Mouse (Mus musculus) NIH3T3 (cell line): ENCODE results near the gene Dnase1l1.

ENCODE experiments used
- DNase-seq: peaks from one replicate; pipeline ENCODE4 v3.0.0-alpha.2; 2012; ENCODE audit warnings: low read depth

Dnase1l1 gene

DNA sequence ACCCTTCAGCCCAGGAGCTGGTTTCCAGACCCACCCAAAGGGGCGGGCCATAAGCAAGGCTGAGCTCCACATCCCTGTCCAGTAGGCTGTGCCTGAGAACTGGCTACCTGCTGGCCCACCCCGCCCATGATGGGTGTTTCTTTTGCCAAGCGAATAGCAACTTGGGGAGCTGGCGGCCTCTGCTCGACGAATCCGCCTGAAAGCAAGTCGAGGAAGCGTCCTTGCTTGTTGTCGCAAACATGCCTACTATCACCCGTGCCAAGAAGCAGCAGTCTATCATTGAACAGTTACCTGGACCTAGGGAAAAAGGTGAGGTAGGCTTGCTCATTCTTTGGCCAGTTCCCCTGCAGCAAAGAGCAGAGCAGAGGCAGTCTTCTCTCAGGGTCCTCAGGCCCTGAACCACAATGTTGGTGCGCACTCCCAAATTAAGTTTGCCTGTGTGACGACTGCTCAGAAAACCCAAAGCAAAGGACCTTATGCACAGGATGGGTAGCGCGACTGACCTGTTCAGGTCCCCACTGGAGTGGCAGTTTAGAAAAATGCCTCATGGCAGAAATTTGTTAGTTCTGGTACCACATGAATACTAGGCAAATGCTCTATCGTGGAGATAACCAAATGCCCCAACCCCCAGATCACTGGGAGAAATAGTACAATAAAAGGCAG is at the start of gene Dnase1l1, which contains the start of gene Taz:
Gene Dnase1l1, minus strand, starts transcription at position 606 of the 663 bp plus-strand sequence.
Gene Taz, plus strand, starts transcription at position 181 of the 663 bp plus-strand sequence.
- peak; percentile 89 for DNase-seq

DNA sequence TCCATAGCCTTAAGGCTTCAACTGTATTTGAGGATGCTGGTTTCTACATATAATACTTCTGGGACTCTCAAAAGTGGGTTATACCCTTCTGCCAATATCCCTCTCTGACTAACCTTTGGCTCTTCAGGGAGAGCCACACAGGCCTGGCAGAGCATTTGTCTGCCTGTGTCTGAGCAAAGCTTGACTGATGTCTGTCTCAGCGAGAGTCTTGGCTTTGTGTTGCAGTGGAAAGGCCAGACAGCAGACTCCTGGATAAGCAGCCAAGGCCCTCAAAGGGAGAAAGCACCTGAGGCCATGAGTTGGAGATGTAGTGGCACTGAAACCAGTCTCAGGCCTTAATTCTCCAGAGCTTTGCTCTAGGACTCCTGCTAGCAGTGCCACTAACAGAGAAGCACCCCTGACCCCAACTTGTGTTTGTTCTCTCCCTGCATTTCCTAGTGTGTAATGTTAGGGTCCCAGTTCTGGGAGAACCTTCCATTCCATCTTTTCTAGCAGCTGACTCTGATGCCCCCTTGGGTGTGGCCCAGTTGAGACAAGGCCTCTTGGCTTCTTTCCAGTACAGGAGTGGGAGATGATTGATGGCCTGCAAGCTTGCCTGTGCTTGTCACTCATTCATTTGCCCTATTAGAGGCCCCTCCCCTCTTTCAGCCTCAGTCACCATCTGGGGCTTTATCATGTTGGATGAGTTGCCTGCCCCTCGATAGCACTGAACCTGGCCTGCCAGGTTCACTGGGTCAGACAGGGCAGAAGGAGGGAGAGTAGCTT is 48.2 kb upstream of the Dnase1l1 start:
- peak; percentile 8 for DNase-seq

DNA sequence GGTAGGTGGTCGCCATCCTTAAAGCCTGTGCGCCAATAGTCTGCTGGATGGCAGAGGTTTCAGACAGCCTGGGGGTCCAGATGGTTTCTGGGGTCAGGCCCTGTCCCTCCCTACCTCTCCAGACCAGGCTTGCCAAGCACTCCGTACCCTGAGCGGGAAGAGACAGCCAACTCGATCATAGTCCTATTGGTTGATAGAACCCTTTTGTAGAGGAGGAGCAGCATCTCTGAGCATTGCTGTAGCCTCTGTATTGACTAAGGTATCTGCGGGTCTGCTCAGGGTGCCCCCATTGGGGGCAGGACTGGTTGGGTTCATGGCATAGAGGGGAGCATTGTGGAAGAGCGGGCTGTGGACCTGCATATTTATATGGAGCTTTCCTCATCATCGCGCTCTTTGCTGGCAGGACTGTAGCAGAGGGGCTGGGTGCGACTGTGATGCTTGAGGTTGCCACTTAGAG is 47.1 kb upstream of the Dnase1l1 start:
- DNase-seq: no peak

DNA sequence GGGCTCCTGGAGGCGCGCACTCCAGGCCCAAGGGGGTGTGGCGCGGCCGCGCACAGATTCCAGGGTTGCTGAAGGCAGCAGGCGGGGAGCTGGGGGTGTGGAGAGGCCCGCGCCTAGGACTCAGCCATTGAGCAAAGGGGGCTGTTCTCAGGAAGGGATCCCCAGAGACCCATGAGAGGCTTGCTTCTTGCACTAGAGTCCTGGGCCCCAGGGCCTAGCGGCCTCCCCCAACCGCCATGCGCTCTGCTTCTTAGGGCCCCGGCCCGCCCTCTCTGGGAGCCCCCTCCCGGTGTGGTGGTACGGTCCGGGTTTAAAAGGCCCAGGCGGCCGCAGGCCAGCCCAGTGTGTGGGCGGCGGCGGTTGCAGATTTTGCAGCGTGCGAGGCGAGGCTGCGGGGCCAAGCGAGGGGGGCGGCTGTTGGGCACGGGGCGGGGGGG is 46.6 kb upstream of the Dnase1l1 start, which contains the start of gene Plxna3:
Gene Plxna3, plus strand, starts transcription at position 342 of the 437 bp plus-strand sequence.
- DNase-seq: peak; percentile 85

DNA sequence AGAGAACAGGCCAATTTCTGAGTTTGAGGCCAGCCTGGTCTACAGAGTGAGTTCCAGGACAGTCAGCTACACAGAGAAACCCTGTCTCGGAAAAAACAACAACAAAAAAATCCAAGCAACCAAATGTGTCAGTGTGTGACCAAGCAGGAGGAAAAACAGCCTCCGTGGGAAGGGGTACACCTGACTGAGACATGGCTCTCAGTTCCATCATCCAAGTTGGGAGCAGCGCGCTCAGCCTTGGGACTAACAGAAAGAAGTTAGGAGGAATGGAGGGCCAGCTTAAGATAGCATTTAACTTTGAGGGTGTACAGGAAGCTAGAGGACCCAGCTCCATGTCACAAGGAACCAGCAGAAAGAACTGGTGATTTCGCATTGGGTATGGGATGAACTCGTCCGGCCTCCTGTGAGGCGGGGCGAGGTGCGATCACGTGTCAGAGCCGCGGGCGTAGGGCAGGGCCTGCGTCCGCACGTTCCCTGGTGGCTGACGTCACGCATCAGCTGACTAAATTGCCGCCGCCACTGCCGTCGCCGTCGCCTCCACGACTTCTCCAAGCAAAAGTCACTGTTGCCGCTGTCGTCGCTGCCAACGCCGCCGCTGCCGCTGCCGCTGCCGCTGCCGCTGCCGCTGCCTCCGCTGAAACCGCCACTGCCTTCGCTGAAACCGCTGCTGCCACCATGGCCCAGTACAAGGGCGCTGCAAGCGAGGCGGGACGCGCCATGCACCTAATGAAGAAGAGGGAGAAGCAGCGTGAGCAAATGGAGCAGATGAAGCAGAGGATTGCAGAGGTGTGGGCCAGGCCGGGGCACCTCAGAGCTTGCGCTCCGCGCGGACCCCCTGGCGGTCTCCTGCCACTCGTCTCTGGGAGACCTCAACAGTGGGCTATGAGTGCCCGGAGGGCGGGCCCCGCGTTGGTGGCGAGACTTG is 30.7 kb upstream of the Dnase1l1 start, which contains the start of gene Fam50a:
Gene Fam50a, plus strand, starts transcription at position 494 of the 925 bp plus-strand sequence.
- peak; percentile 89 for DNase-seq

DNA sequence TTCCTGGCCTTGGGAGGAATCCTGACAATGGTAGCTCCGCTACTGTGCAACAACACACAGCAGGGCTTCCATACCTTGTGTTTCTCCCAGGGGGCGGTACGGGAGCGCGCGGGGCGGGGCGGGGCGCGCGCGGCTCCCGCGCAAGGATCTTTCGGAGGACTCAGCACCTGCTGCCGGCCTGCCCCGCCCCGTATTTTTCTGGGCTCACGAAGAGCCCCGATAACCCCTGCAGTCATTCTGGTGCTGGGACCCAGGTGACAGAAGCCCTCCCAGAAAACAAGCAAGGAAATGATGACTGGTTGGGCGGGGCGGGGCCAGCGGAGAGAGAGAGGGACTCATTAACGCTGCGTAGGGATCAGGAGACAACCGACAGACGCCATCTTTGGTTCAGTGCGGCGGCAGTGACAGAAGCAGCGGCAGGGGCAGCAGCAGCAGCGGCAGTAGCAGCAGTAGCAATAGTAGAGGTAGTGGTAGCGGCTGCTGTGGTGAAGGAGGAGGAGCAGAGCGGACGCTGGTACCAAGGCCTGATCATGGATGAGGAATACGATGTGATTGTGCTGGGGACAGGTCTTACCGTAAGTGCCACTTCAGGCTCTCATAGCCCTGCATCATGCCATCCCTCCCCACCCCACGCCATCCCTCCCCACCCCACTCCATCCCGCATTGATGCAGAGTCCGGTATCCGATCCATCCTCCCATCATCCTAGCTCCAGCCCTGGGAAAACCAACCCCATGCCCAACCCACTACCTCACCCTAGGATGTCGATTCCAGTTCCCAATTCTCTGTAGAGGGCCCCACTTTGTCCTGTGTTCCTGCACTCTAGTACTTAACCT is 22.9 kb upstream of the Dnase1l1 start, which contains the start of gene Gdi1:
Gene Gdi1, plus strand, starts transcription at position 132 of the 834 bp plus-strand sequence.
- DNase-seq: peak; percentile 88

DNA sequence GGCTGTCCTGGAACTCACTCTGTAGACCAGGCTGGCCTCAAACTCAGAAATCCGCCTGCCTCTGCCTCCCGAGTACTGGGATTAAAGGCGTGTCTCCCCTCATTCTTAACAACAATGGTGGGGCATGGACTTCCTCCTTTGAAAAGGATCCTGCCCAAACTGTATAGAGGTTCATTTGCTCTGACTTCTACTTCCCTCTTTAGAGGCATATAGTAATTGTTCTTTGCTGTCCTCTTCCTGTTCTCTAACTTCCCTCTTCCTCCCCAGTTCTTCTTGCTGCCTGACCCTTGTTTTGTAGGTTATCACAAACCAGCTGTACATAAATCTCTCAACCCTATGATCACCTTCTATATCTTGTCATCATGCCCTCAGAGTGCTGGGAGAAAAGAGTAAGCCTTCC is 17.6 kb upstream of the Dnase1l1 start:
- DNase-seq: no peak

DNA sequence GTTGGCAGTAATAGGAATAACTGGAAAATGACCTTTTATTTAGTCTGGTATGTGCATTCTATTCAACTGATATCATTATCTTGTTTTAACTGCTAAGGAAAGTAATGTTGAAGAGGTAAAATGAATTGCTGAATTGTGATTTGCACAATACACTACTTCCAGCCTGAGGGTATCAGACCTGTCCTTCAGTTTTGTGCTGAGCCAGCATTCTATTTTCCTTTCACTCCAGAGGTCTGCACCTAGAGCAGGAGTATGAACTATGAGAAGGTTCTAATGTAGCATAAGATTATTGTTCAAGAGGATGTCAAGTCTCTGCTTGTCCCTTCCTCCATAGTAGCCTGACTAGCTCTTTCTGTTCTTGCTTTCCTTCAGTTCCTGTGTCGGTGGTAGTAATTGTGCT is 16.2 kb upstream of the Dnase1l1 start:
- DNase-seq: no peak

DNA sequence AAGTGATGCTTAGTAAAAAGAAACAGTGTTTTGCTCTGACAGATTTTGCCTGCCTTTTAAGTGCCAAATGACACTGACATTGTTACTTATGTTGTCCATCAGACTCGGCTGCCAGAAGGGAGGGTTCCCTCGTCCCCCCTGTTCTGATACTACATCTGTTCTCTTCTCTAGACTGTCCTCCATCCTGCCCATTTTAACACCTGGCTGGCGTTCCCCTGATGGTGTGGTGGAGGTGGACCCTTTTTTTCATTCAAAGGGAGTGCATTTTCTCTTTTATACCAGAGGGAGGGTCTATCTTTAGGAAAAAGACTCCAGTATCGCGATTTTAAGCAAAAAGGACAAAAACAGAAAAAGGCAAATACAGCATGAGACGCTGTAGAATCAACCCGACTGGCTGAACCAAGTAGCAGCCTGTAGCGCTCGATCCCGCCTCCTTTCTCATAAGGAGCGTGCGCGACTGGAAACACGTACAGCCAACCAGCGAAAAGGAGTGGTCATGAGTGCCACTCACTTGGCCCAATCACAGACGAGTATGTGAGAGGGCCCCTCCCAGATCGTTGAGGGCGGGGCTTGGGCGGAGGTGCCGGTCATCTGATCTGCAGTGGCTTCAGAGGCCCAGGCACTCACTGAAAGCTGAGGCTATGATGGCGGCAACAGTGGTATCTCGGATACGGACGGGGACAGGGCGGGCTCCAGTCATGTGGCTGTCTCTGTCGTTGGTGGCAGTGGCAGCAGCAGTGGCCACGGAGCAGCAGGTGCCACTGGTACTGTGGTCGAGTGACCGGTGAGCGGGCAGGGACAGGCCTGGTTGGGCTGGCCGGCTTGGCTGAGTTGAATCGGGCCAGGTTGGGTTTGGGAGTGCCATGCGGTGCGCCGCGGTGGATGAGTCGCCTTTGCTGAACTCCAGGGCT is 14.7 kb upstream of the Dnase1l1 start, which contains the start of gene Atp6ap1:
Gene Atp6ap1, plus strand, starts transcription at position 560 of the 911 bp plus-strand sequence.
- DNase-seq: peak; percentile 95

DNA sequence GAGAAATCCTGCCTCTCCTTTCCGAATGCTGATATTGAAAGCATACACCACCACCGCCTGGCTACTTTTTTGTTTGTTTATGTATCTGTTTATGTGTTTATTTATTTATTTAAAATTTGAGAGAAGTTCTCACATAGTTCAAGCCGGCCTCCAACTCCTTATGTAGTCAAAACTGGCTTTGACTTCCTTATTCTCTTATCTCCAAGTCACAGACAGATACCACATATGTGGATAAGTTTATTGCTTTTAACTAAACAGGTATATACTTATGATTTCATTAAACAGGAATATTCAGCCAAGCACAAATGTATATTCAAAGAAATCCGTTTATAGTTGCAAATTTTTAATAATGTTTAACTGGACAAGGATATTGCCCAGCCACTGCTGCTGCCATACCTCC is 11.3 kb upstream of the Dnase1l1 start:
- DNase-seq: no peak

DNA sequence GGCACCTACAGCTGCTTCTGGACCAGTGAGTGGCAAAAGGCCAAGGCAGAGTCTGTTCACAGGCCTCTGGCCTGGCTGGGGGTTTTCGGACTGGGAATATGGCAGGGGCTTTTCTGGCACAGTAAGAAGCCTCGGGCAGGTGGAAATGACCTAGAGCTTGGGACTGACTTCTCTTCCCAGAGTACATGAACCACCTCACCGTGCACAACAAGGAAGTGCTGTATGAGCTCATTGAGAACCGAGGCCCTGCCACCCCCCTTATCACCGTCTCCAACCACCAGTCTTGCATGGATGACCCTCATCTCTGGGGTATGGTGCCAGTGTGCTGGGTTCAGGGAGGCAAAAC is 928 bp upstream of the Dnase1l1 start:
- no peak for DNase-seq

DNA sequence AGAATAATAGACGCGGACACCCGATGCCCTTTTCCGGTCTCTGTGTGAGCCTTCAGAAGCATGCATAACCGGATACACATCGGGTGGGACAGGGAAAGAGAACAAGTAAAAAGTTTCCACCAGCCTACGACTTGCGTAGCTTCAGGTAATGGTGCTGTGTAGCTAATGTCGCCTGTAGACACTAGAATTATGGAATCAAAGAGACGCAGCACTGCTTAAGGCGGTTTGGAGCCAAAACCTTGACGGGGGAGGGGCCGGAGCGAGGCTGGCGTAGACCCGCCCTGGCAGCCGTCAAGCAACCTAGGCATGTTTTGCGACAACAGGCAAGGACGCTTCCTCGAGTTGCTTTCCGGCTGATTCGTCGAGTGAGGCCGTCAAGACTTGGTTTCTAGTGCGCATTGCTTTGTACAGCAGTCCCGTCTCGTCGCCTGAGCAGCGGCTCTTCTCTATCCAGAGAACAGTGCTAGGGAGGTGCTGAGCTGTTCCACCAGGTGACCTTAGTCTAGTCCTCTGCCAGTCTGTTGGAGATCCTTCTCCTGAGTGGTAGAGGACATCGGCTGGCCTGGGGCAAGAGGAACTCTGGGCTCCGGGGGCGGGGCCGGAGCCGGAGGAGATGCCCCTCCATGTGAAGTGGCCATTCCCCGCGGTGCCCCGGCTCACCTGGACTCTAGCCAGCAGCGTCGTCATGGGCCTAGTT is 406 bp upstream of the Dnase1l1 start:
- DNase-seq: peak; percentile 90

DNA sequence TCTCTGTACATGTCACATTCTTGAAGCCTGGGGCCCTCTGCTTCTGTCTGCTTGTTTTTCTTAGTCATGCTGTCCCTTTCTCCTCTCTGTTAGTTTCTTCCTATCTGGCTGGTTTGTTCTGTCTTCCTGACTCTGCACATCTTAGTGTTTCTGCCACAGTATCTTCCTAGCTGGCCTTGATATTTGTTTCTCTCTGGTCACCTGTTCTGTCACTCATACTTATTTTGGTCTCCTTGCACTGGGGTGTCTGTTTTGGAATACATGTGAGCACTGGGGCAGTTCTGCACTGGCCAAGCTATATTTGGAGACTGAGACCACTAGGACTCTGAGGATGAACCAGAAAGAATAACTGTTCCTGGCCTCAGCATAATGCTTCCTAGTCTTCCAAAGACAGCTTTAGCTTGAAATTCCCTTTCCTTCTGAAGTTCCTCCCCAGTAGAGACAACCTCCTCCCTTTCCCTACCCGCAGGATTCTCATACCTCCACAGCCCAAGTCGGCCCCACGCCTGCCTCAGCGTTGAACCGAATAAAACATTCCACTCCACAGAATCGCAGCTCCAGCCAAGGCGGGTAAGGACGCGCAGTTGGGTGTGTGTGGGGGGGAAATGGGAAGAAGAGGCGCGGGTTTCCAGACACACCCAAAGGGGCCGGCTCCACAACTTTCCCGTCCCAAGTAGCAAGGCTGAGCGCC is 951 bp downstream of the Dnase1l1 start:
- DNase-seq: no peak

DNA sequence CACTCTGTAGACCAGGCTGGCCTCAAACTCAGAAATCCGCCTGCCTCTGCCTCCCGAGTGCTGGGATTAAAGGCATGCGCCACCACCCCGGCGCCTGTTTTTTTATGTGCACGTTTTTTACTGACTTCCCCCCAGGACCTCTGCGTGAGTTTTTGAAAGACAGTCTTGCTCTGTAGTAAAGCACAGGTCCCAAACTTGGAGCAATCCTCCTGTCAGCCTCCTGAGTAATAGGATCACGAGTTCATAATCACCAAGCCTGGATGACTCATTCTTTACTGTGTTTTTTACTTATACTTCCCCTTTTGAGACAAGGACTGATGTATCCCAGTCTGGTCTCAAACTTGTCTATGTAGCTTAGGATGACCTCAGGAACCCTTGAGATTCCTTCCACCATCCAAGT is 4.2 kb downstream of the Dnase1l1 start:
- DNase-seq: peak; percentile 54

DNA sequence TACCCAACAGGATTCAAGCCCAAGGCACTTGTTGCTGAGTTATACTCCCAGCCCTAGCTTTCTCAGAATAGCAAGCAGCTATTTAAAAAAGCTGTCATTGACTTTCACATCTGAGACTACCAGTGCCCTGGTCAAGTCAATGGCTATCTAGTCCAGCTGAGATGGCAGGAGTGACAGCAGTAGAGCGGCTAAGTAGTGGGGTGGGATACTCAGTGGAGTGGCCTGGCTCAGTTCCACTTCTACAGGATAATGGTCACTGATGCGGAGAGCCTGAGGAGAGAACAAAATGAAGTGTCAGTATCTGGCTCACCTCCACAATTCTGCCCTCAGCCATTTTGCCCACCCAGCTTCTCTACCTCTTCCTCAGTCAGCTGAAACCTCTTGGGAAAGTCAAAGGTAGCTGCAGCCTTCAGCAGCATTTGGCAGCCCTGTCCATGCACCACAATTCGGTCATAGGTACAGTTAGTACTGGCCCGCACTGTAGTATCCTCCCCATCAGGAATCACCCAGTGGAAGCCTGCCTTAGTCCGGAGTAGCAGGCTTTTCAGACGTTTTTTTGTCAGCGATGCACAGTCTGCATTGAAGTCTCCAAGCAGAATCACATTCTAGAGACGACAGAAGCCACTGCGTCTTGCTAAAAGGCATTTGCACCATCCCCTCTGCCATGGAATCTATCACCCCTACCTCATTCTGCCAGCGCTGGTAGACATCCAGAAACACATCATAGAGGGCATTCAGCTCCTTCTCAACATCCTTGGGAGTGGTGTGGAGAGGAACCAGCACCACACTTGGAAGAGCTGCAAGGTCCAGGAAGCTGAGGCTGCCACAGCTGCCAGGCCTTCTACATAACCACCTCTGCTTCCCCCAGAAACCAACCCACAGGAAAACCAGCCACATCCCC is 8.5 kb downstream of the Dnase1l1 start:
- DNase-seq: peak; percentile 48

DNA sequence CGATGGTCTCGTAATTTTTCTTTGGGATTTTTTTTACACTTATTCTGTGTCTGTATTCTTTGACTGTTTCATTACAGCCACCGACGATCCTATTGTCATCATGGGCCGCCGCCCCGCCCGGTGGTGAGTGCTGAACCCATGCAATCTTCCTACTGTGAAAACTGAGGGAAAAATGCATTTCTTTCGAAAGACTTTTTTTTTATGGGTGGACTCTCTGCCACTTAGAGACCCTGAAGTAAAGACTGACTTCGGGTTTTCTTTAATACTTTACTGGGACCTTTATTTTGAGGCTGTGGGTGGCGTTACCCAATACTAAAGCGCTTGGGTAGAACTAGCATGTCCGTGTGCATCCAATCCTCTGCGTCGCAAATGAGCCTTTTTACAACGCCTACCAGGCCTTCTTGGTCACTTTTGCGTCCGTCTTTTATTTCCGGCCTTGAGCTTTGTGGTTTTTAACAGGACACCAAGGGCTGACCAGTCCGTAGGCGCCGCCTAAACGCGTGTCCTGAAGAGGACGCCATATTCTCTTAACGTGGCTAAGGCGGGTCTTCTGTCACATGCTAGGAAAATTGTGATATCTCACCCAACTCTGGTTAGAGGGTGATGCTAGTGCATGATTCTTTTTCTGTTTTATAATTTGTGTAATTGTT is 11.1 kb downstream of the Dnase1l1 start:
- DNase-seq: peak; percentile 69
